Mouse (Mus musculus): Measurements from ENCODE around the gene Foxd1. TPM values are rescaled to one million over a fixed set of nuclear protein-coding genes. Genes with fewer than 3 reads are reported as not detected.
A peak's percentile ranks its signal among the peaks of the same experiment; 100 is the strongest.

Foxd1 gene
- polyA plus RNA-seq, 1 experiment from 2014 or later = 4.6 TPM

DNA sequence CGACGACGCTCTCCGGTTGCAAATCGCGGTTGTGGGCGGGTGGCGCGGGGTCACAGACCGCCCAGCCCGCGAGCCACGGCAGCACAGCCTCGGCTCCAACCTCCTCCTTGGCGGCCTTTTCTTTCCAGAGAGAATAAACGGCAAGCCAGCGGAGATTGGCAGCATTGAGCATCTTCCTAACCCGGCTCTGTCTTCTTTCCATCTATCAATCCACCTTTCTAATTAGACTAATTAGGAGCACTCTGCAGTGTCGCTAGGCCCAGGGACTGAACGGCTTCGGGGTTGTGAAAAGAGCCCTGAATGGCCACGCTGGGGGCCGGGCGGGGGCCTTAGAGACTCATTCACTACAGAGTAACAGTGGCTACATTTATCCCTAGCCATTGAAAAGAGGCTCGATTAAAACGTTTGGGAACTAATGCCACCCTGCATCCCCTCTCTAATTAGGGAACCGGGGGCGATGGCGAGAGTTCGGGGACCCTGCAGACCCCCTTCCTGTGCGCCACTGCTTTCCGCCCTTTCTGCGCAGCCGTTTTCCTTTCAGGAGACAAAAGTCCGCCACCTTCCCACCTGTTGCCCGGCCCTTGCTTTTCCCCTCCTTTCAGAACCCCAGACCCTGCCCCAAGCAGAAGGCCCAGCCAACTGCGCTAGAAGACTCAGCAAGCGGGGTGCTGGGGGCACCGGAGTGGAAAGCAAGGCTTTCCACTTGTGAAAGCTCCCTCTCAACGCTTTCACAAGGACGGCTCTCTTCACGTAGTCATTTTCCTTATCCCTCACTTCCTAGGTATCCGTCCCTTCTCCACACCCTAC, 12.6 kb downstream of the Foxd1 start:
- peak overlapping the region; percentile 35 for H3K4me2 ChIP-seq (replicated peaks; ENCODE audit: low read depth, low read length)
- H3K4me3 ChIP-seq (ENCODE audit: low read depth, low read length) = peak overlapping the region; percentile 14; the same call in 1 of the 2 replicates
- no peak overlapping the region for H3K9ac ChIP-seq (ENCODE audit: low read depth, low read length)
- under 1% methylated on average over 43 of the region's 43 CpGs for WGBS
- no peaks in the 10 kb centered on the region for H3K36me3 ChIP-seq (ENCODE audit: control insufficient read depth, insufficient read depth, low read length)
- peaks cover 86% of the 10 kb centered on the region for H3K27me3 ChIP-seq (ENCODE audit: control insufficient read depth, insufficient read depth, low read length)
- no peak overlapping the region for H3K27ac ChIP-seq (ENCODE audit: low read depth, low read length)
- no peaks in the 10 kb centered on the region for H3K9me3 ChIP-seq (ENCODE audit: control insufficient read depth, low read length)
- peaks cover 4% of the 10 kb centered on the region for H3K4me1 ChIP-seq (replicated peaks; ENCODE audit: control insufficient read depth, insufficient read depth, low read length)
- DNase-seq (ENCODE audit: low spot score) (peak; percentile 55), ATAC-seq (ENCODE audit: low FRiP score) (no peak)

DNA sequence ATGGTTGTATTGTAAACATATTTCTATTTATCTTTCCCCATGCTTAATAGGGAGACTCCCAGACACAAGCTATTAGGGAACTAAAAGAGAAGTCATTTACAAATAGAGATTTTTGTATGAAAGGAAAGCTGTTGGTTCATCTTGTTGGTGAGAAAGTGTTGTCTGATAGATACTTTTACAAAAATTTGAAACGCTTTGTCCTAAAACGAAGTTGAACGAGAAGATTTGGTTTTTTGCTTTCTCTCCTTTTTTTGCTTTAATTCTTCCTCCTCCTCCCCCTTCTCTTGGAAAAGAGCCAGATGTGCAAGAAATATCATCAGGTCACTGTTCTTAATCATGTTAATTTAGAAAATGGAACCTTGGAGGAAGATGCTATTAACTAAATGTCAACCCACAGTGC, 13.6 kb downstream of the Foxd1 start:
- Histone ChIP-seq H3K36me3 (ENCODE audit: control insufficient read depth, insufficient read depth, low read length) (no peaks in the 10 kb centered on the region), H3K9me3 (ENCODE audit: control insufficient read depth, low read length) (no peaks in the 10 kb centered on the region), H3K4me3 (ENCODE audit: low read depth, low read length) (no peak overlapping the region), H3K9ac (ENCODE audit: low read depth, low read length) (no peak overlapping the region), H3K4me2 (replicated peaks; ENCODE audit: low read depth, low read length) (no peak overlapping the region), H3K27ac (ENCODE audit: low read depth, low read length) (no peak overlapping the region), H3K4me1 (replicated peaks; ENCODE audit: control insufficient read depth, insufficient read depth, low read length) (peaks cover 4% of the 10 kb centered on the region), H3K27me3 (ENCODE audit: control insufficient read depth, insufficient read depth, low read length) (peaks cover 78% of the 10 kb centered on the region)
- ATAC-seq (ENCODE audit: low FRiP score) (no peak), DNase-seq (ENCODE audit: low spot score) (peak; percentile 28)
- WGBS = 7% methylated on average over 3 of the region's 3 CpGs

DNA sequence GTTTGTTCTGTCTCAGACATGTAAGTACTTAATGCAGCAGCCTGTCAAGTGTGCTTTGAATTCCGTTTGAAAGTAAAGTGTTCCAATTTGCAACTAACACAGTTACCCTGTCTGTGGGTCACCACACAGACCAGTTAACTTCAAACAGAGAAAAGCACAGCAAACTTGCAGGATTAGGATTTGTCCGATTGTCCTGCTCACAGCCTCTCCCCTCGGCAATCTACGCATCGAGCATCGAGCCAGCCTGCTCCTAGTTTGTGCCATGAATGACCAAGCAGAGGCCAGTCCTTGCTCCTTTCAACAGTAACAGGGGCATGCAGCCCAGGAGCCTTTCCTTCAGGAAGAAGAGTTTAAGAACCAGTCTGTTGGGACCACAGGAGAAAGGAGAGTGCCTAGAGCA, 15.0 kb downstream of the Foxd1 start:
- no peaks in the 10 kb centered on the region for H3K9me3 ChIP-seq (ENCODE audit: control insufficient read depth, low read length)
- peaks cover 70% of the 10 kb centered on the region for H3K27me3 ChIP-seq (ENCODE audit: control insufficient read depth, insufficient read depth, low read length)
- H3K4me3 ChIP-seq (ENCODE audit: low read depth, low read length) = no peak overlapping the region
- H3K4me1 ChIP-seq (replicated peaks; ENCODE audit: control insufficient read depth, insufficient read depth, low read length) = peaks cover 4% of the 10 kb centered on the region
- WGBS = 14% methylated on average over 6 of the region's 6 CpGs
- DNase-seq (ENCODE audit: low spot score) (peak; percentile 49), ATAC-seq (ENCODE audit: low FRiP score) (no peak)
- no peak overlapping the region for H3K9ac ChIP-seq (ENCODE audit: low read depth, low read length)
- H3K27ac ChIP-seq (ENCODE audit: low read depth, low read length) = no peak overlapping the region
- H3K4me2 ChIP-seq (replicated peaks; ENCODE audit: low read depth, low read length) = no peak overlapping the region
- no peaks in the 10 kb centered on the region for H3K36me3 ChIP-seq (ENCODE audit: control insufficient read depth, insufficient read depth, low read length)

DNA sequence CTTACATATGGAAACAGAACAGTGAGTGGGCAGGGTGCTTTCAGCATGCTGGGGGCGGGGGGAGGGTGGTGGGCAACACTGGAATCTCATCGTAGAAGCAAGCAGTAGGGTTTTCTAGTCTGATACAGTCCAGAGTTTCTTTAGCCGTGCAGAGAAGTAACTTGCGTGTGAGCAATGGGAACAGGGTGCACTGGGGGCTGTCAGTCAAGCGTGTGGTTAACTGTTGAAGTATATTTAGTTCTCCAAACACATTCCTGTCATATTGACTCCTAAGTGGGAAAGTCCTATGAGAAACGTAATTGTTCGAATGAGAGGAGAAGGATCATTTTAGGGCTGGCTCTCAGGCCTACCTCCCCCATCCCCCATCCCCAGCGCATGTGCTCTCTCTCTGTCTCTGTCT, 20.5 kb downstream of the Foxd1 start:
- Histone ChIP-seq H3K4me1 (replicated peaks; ENCODE audit: control insufficient read depth, insufficient read depth, low read length) (no peaks in the 10 kb centered on the region), H3K9ac (ENCODE audit: low read depth, low read length) (no peak overlapping the region), H3K27ac (ENCODE audit: low read depth, low read length) (no peak overlapping the region), H3K36me3 (ENCODE audit: control insufficient read depth, insufficient read depth, low read length) (no peaks in the 10 kb centered on the region), H3K9me3 (ENCODE audit: control insufficient read depth, low read length) (no peaks in the 10 kb centered on the region), H3K4me3 (ENCODE audit: low read depth, low read length) (no peak overlapping the region), H3K4me2 (replicated peaks; ENCODE audit: low read depth, low read length) (no peak overlapping the region), H3K27me3 (ENCODE audit: control insufficient read depth, insufficient read depth, low read length) (peaks cover 20% of the 10 kb centered on the region)
- no peak for DNase-seq (ENCODE audit: low spot score)
- ATAC-seq (ENCODE audit: low FRiP score) = no peak
- 55% methylated on average over 8 of the region's 8 CpGs for WGBS

DNA sequence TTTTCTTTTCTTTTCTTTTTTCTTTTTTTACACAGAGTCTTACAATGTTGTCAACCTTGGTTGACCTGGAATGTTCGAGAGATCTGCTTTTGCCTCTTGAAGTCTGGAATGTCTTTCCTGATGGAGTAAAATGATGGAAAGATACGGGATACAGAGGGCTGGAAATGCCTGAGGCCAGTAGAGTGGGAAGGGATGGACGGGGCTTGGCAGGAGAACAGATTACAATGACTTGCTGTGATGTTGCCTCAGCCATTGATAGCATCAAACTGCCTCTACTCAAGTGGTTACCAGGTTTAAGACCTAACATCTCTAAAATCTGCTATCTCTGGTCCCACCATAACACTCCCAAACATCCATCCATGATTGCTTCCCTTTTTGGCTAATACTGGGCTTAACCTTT, 20.9 kb downstream of the Foxd1 start:
- peaks cover 16% of the 10 kb centered on the region for H3K27me3 ChIP-seq (ENCODE audit: control insufficient read depth, insufficient read depth, low read length)
- H3K4me3 ChIP-seq (ENCODE audit: low read depth, low read length) = no peak overlapping the region
- no peaks in the 10 kb centered on the region for H3K36me3 ChIP-seq (ENCODE audit: control insufficient read depth, insufficient read depth, low read length)
- no peak overlapping the region for H3K27ac ChIP-seq (ENCODE audit: low read depth, low read length)
- DNase-seq (ENCODE audit: low spot score) (no peak), ATAC-seq (ENCODE audit: low FRiP score) (no peak)
- H3K4me1 ChIP-seq (replicated peaks; ENCODE audit: control insufficient read depth, insufficient read depth, low read length) = no peaks in the 10 kb centered on the region
- H3K9me3 ChIP-seq (ENCODE audit: control insufficient read depth, low read length) = no peaks in the 10 kb centered on the region
- no peak overlapping the region for H3K9ac ChIP-seq (ENCODE audit: low read depth, low read length)
- H3K4me2 ChIP-seq (replicated peaks; ENCODE audit: low read depth, low read length) = no peak overlapping the region
- 59% methylated on average over 3 of the region's 3 CpGs for WGBS

DNA sequence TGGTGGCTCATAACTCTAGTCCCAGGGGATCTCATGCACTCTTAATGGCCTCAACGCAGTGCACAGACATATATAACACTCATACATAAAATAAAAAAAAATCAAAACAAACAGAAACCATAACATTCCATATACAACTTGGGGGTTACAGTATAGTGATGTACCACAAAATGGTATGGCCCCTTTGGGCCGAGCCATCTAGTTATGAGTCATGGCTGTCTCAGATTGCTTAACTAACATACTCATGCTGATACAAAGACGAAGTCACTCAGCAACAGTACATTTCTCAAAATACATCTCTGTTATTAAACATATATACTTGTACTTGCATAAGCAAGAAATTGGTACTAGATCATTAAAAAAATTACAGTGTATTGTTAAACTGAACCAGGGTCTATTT, 23.7 kb downstream of the Foxd1 start:
- Histone ChIP-seq H3K9ac (ENCODE audit: low read depth, low read length) (no peak overlapping the region), H3K36me3 (ENCODE audit: control insufficient read depth, insufficient read depth, low read length) (no peaks in the 10 kb centered on the region), H3K4me2 (replicated peaks; ENCODE audit: low read depth, low read length) (no peak overlapping the region), H3K27ac (ENCODE audit: low read depth, low read length) (no peak overlapping the region), H3K27me3 (ENCODE audit: control insufficient read depth, insufficient read depth, low read length) (peaks cover 2% of the 10 kb centered on the region; the same call in 1 of the 2 replicates), H3K4me3 (ENCODE audit: low read depth, low read length) (no peak overlapping the region), H3K9me3 (ENCODE audit: control insufficient read depth, low read length) (no peaks in the 10 kb centered on the region), H3K4me1 (replicated peaks; ENCODE audit: control insufficient read depth, insufficient read depth, low read length) (no peaks in the 10 kb centered on the region)
- DNase-seq (ENCODE audit: low spot score) = no peak
- WGBS = 90% methylated on average over 3 of the region's 3 CpGs
- no peak for ATAC-seq (ENCODE audit: low FRiP score)

DNA sequence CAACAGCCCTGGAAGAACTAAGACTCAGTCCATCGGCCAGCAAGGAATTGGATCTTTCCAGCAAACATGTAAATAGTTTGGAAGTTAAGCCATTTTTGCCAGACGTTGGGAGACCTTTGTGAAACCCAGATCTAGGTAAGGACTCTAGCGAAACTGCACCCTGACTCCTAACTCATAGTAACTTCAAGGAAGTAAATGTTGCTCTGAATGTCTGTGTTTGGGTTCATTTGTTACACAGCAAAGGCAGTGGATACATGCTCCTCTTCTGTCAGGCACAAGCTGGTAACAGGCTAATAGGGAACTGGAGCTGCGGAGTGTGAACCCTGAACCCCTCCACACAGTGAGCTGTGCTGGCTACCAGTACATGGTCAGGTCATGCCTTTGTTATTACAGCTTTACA, 28.7 kb downstream of the Foxd1 start:
- no peak overlapping the region for H3K4me3 ChIP-seq (ENCODE audit: low read depth, low read length)
- no peak for ATAC-seq (ENCODE audit: low FRiP score)
- no peaks in the 10 kb centered on the region for H3K4me1 ChIP-seq (replicated peaks; ENCODE audit: control insufficient read depth, insufficient read depth, low read length)
- no peak overlapping the region for H3K4me2 ChIP-seq (replicated peaks; ENCODE audit: low read depth, low read length)
- DNase-seq (ENCODE audit: low spot score) = no peak
- H3K36me3 ChIP-seq (ENCODE audit: control insufficient read depth, insufficient read depth, low read length) = no peaks in the 10 kb centered on the region
- H3K27me3 ChIP-seq (ENCODE audit: control insufficient read depth, insufficient read depth, low read length) = no peaks in the 10 kb centered on the region
- H3K9ac ChIP-seq (ENCODE audit: low read depth, low read length) = no peak overlapping the region
- 83% methylated on average over 4 of the region's 4 CpGs for WGBS
- no peak overlapping the region for H3K27ac ChIP-seq (ENCODE audit: low read depth, low read length)
- no peaks in the 10 kb centered on the region for H3K9me3 ChIP-seq (ENCODE audit: control insufficient read depth, low read length)

DNA sequence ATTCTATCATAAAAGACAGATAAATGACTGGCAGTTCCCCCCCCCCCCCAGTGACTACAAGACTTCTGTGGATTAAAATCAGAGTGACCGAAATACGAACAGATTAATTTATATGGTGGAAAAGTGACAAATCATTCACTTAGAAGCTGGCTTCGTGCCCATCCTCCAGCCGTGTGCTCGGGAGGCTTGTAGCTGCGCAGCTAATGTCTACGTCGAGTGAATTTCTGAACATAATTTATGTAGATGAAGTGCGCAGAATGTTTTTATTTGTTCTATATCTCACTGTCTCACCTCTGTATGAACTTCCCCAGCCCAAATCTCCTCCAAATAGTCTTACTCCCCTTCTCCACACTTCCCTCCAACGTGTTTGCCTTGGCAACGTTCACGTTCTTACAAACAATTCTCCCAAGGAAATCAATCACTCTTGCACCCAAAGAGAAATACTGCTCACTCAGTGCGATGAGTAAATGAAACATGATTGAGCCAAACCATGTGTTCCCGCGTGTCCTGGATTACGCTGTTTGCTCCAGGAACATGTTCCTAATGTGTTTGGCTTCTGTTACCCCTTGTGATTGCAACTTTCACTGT, 30.0 kb downstream of the Foxd1 start:
- H3K27me3 ChIP-seq (ENCODE audit: control insufficient read depth, insufficient read depth, low read length) = peaks cover 7% of the 10 kb centered on the region
- ATAC-seq (ENCODE audit: low FRiP score) (no peak), DNase-seq (ENCODE audit: low spot score) (no peak)
- no peak overlapping the region for H3K4me2 ChIP-seq (replicated peaks; ENCODE audit: low read depth, low read length)
- H3K36me3 ChIP-seq (ENCODE audit: control insufficient read depth, insufficient read depth, low read length) = no peaks in the 10 kb centered on the region
- no peak overlapping the region for H3K9ac ChIP-seq (ENCODE audit: low read depth, low read length)
- no peaks in the 10 kb centered on the region for H3K9me3 ChIP-seq (ENCODE audit: control insufficient read depth, low read length)
- H3K4me1 ChIP-seq (replicated peaks; ENCODE audit: control insufficient read depth, insufficient read depth, low read length) = no peaks in the 10 kb centered on the region
- H3K4me3 ChIP-seq (ENCODE audit: low read depth, low read length) = no peak overlapping the region
- WGBS = 83% methylated on average over 16 of the region's 16 CpGs
- no peak overlapping the region for H3K27ac ChIP-seq (ENCODE audit: low read depth, low read length)

DNA sequence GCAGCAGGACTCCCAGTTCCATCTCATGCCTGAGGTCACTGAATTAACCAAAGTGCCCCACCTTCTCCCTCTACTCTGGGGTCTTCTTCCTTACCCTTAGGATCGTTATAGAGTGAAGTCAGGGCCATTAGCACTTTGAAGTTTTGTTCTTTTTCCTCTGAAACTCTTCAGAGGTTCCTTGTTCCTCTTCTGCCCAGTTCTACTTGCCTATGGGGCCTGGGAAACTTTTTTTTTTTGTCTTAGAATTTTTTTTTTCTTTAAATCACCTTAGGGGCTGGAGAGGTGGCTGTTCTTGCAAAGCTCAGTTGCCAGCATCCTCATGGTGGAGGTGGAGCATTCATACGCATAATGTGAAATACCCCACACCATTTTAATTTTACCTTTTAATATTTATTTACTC, 31.8 kb downstream of the Foxd1 start:
- DNase-seq (ENCODE audit: low spot score) (no peak), ATAC-seq (ENCODE audit: low FRiP score) (no peak)
- Histone ChIP-seq H3K4me1 (replicated peaks; ENCODE audit: control insufficient read depth, insufficient read depth, low read length) (no peaks in the 10 kb centered on the region), H3K4me3 (ENCODE audit: low read depth, low read length) (no peak overlapping the region), H3K36me3 (ENCODE audit: control insufficient read depth, insufficient read depth, low read length) (no peaks in the 10 kb centered on the region), H3K27me3 (ENCODE audit: control insufficient read depth, insufficient read depth, low read length) (peaks cover 23% of the 10 kb centered on the region), H3K9ac (ENCODE audit: low read depth, low read length) (no peak overlapping the region), H3K9me3 (ENCODE audit: control insufficient read depth, low read length) (no peaks in the 10 kb centered on the region), H3K4me2 (replicated peaks; ENCODE audit: low read depth, low read length) (no peak overlapping the region), H3K27ac (ENCODE audit: low read depth, low read length) (no peak overlapping the region)
- 84% methylated on average over 2 of the region's 2 CpGs for WGBS

All from hindbrain, embryonic 11.5 days (tissue).